Mouse (Mus musculus): ENCODE measurements around the gene Prrx1. TPM values are rescaled to one million over a fixed set of nuclear protein-coding genes. Genes with fewer than 3 reads are reported as not detected.
A peak's percentile ranks its signal among the peaks of the same experiment; 100 is the strongest.

Gene Prrx1
- polyA plus RNA-seq, 1 experiment from 2014 or later, result 81.5 TPM

- WGBS, result 61% methylated on average over 7 of the region's 7 CpGs
- H3K4me3 ChIP-seq, result no peak overlapping the region
- H3K36me3 ChIP-seq, result no peaks in the 10 kb centered on the region
- H3K9ac ChIP-seq, result no peak overlapping the region
- no peaks in the 10 kb centered on the region for H3K27me3 ChIP-seq
- H3K4me1 ChIP-seq, result peaks cover 6% of the 10 kb centered on the region
- H3K4me2 ChIP-seq (replicated peaks), result 0 out of 2 replicates have a peak overlapping the region, but pooled peaks have one; percentile 8
- no peaks in the 10 kb centered on the region for H3K9me3 ChIP-seq (replicated peaks)
- ATAC-seq (ENCODE audit: low FRiP score), result peak; percentile 81
- H3K27ac ChIP-seq, result 0 out of 2 replicates have a peak overlapping the region, but pooled peaks have one; percentile 12
These were observed 25.2 kb upstream of the Prrx1 start for GRCm38 (mm10) chr1:163338525-163339218.

GRCm38 (mm10) chr1:163337821-163338220 lies 24.3 kb upstream of the Prrx1 start:
- Histone ChIP-seq H3K4me2 (replicated peaks) (no peak overlapping the region), H3K27ac (no peak overlapping the region), H3K4me1 (peaks cover 6% of the 10 kb centered on the region), H3K27me3 (no peaks in the 10 kb centered on the region), H3K4me3 (no peak overlapping the region), H3K9ac (no peak overlapping the region), H3K36me3 (no peaks in the 10 kb centered on the region), H3K9me3 (replicated peaks) (no peaks in the 10 kb centered on the region)
- ATAC-seq (ENCODE audit: low FRiP score), result no peak
- WGBS, result 86% methylated on average over 2 of the region's 2 CpGs

GRCm38 (mm10) chr1:163327279-163327678 lies 13.8 kb upstream of the Prrx1 start:
- Histone ChIP-seq H3K27me3 (no peaks in the 10 kb centered on the region), H3K9me3 (replicated peaks) (no peaks in the 10 kb centered on the region), H3K36me3 (no peaks in the 10 kb centered on the region), H3K9ac (no peak overlapping the region), H3K27ac (no peak overlapping the region), H3K4me2 (replicated peaks) (no peak overlapping the region), H3K4me1 (no peaks in the 10 kb centered on the region), H3K4me3 (no peak overlapping the region)
- no peak for ATAC-seq (ENCODE audit: low FRiP score)
- whole genome bisulfite sequencing, result 77% methylated on average over 2 of the region's 2 CpGs

- Histone ChIP-seq H3K4me3 (no peak overlapping the region), H3K27me3 (peaks cover 32% of the 10 kb centered on the region), H3K9me3 (replicated peaks) (no peaks in the 10 kb centered on the region), H3K36me3 (no peaks in the 10 kb centered on the region), H3K9ac (no peak overlapping the region), H3K4me1 (0 out of 2 replicates have a peak, but pooled peaks cover 3% of the 10 kb centered on the region), H3K27ac (no peak overlapping the region), H3K4me2 (replicated peaks) (no peak overlapping the region)
- 73% methylated on average over 3 of the region's 3 CpGs for WGBS
- ATAC-seq (ENCODE audit: low FRiP score), result no peak
These were observed 6.4 kb upstream of the Prrx1 start for GRCm38 (mm10) chr1:163319669-163320571.

- no peak overlapping the region for H3K27ac ChIP-seq
- no peak overlapping the region for H3K4me2 ChIP-seq (replicated peaks)
- H3K36me3 ChIP-seq, result no peaks in the 10 kb centered on the region
- 0 out of 2 replicates have a peak, but pooled peaks cover under 1% of the 10 kb centered on the region for H3K9me3 ChIP-seq (replicated peaks)
- peaks cover 58% of the 10 kb centered on the region for H3K27me3 ChIP-seq
- no peak for ATAC-seq (ENCODE audit: low FRiP score)
- H3K9ac ChIP-seq, result no peak overlapping the region
- no peak overlapping the region for H3K4me3 ChIP-seq
- WGBS, result 42% methylated on average over 1 of the region's 1 CpGs
- H3K4me1 ChIP-seq, result peaks cover 28% of the 10 kb centered on the region
These were observed 3.4 kb upstream of the Prrx1 start for GRCm38 (mm10) chr1:163316920-163317319.

GRCm38 (mm10) chr1:163314829-163315301 lies 1.4 kb upstream of the Prrx1 start:
- 0 out of 2 replicates have a peak, but pooled peaks cover 3% of the 10 kb centered on the region for H3K9me3 ChIP-seq (replicated peaks)
- peak overlapping the region; percentile 48; the same call in 1 of the 2 replicates for H3K27ac ChIP-seq
- H3K9ac ChIP-seq, result peak overlapping the region; percentile 43; the same call in 1 of the 2 replicates
- peak overlapping the region; percentile 26 for H3K4me3 ChIP-seq
- under 1% methylated on average over 21 of the region's 23 CpGs for WGBS
- H3K36me3 ChIP-seq, result no peaks in the 10 kb centered on the region
- H3K4me1 ChIP-seq, result peaks cover 31% of the 10 kb centered on the region
- peak overlapping the region; percentile 61 for H3K4me2 ChIP-seq (replicated peaks)
- H3K27me3 ChIP-seq, result peaks cover 79% of the 10 kb centered on the region
- no peak for ATAC-seq (ENCODE audit: low FRiP score)

GRCm38 (mm10) chr1:163313921-163314725 lies 613 bp upstream of the Prrx1 start:
- under 1% methylated on average over 21 of the region's 21 CpGs for WGBS
- Histone ChIP-seq H3K9ac (no peak overlapping the region; the same call in 1 of the 2 replicates), H3K27ac (peak overlapping the region; percentile 70), H3K9me3 (replicated peaks) (0 out of 2 replicates have a peak, but pooled peaks cover 3% of the 10 kb centered on the region), H3K4me1 (peaks cover 31% of the 10 kb centered on the region), H3K4me3 (peak overlapping the region; percentile 48), H3K4me2 (replicated peaks) (peak overlapping the region; percentile 61), H3K36me3 (no peaks in the 10 kb centered on the region), H3K27me3 (peaks cover 86% of the 10 kb centered on the region)
- peak; percentile 47 for ATAC-seq (ENCODE audit: low FRiP score)

GRCm38 (mm10) chr1:163311861-163312811 lies 1.4 kb downstream of the Prrx1 start:
- peaks cover 38% of the 10 kb centered on the region for H3K4me1 ChIP-seq
- peaks cover 95% of the 10 kb centered on the region for H3K27me3 ChIP-seq
- H3K36me3 ChIP-seq, result no peaks in the 10 kb centered on the region
- 0 out of 2 replicates have a peak, but pooled peaks cover 3% of the 10 kb centered on the region for H3K9me3 ChIP-seq (replicated peaks)
- ATAC-seq (ENCODE audit: low FRiP score), result peak; percentile 46
- peak overlapping the region; percentile 61 for H3K4me2 ChIP-seq (replicated peaks)
- WGBS, result 1% methylated on average over 57 of the region's 59 CpGs
- H3K9ac ChIP-seq, result peak overlapping the region; percentile 74
- H3K27ac ChIP-seq, result peak overlapping the region; percentile 88
- H3K4me3 ChIP-seq, result peak overlapping the region; percentile 48

GRCm38 (mm10) chr1:163311006-163311836 lies 2.3 kb downstream of the Prrx1 start:
- no peak for ATAC-seq (ENCODE audit: low FRiP score)
- peaks cover 38% of the 10 kb centered on the region for H3K4me1 ChIP-seq
- H3K27ac ChIP-seq, result peak overlapping the region; percentile 88
- H3K27me3 ChIP-seq, result peaks cover 95% of the 10 kb centered on the region
- H3K9me3 ChIP-seq (replicated peaks), result 0 out of 2 replicates have a peak, but pooled peaks cover 3% of the 10 kb centered on the region
- no peaks in the 10 kb centered on the region for H3K36me3 ChIP-seq
- H3K4me2 ChIP-seq (replicated peaks), result peak overlapping the region; percentile 61
- peak overlapping the region; percentile 74 for H3K9ac ChIP-seq
- H3K4me3 ChIP-seq, result peak overlapping the region; percentile 48
- WGBS, result 5% methylated on average over 13 of the region's 13 CpGs

Data from hindbrain, embryonic 12.5 days (tissue).